ENCODE assay signal across 10 mouse cellular contexts in genomic region chr7:16761005-16761481, GRCm38 (mm10). TPM values are rescaled to one million over a fixed set of nuclear protein-coding genes. Genes with fewer than 3 reads are reported as not detected.
DNase-seq lines count a peak whose midpoint lies in the region; ATAC-seq lines count a peak whose summit lies in the region.
"Had no signal": no experiment of that assay in that cellular context is flagged by ENCODE, and none has a peak within 500 bp of the region (broad histone marks: within the 10 kb centered on the region; RNA-seq: fewer than 3 reads in every experiment).

No protein-coding gene starts in this region.

- no peak overlapping the region for H3K4me2 ChIP-seq in forebrain, embryonic 15.5 days (replicated peaks)

- no peak for ATAC-seq in erythroid progenitor cell, adult 5-6 weeks (replicated peaks; ENCODE audit: low FRiP score, poor library complexity, severe bottlenecking)
- ATAC-seq in forebrain, embryonic 15.5 days (replicated peaks): no peak

- H3K36me3 ChIP-seq in forebrain, embryonic 15.5 days: no peaks in the 10 kb centered on the region

- no peak overlapping the region for H3K9ac ChIP-seq in forebrain, embryonic 15.5 days (replicated peaks)

- H3K27me3 ChIP-seq in forebrain, embryonic 15.5 days: no peaks in the 10 kb centered on the region

- H3K27ac ChIP-seq in forebrain, embryonic 15.5 days (replicated peaks): no peak overlapping the region

- peak; percentile 84 for DNase-seq in adipocyte (ENCODE audit: low spot score)
- peak; percentile 87 for DNase-seq in gastrocnemius, postnatal 25 days
- DNase-seq in kidney, adult 8-10 months: peak; percentile 38 to 48
- peak; percentile 81 for DNase-seq in lung, postnatal 25 days (ENCODE audit: low spot score)
- DNase-seq in right cerebral cortex, postnatal 14 days: no peak
- no peak for DNase-seq in cerebellum, postnatal 4 days (ENCODE audit: low spot score in 2 of 2)

- no peaks in the 10 kb centered on the region for H3K4me1 ChIP-seq in forebrain, embryonic 15.5 days

- 53% methylated on average over 10 of the region's 10 CpGs for WGBS in forebrain, embryonic 15.5 days

- no peak overlapping the region for H3K4me3 ChIP-seq in forebrain, embryonic 15.5 days

- H3K9me3 ChIP-seq in forebrain, embryonic 15.5 days: no peaks in the 10 kb centered on the region

RNA-seq across cellular contexts. Expression of gene Slc1a5, which starts 20.1 kb away (rescaled TPM):
- 10 to 100 TPM; 14.2 to 47.4 TPM for total RNA-seq in gastrocnemius, postnatal 25 days (2021)
- 596 and 609 TPM in 2 replicates for total RNA-seq in erythroid progenitor cell, adult 5-6 weeks (2015; ENCODE audit: low replicate concordance)
- 412 and 455 TPM in 2 replicates for total RNA-seq in erythroid progenitor cell, adult 5-6 weeks (2017; ENCODE audit: low replicate concordance)
- polyA plus RNA-seq in forebrain, embryonic 15.5 days (2015; fragmentation: Nextera tagmentation; extraction: Ambion mirVana): 10.0 and 13.6 TPM in 2 replicates

RNA-seq across cellular contexts. Expression of gene Ap2s1, which starts 22.8 kb away (rescaled TPM):
- total RNA-seq in gastrocnemius, postnatal 25 days (2021): 10 to 100 TPM; 52.5 to 56.7 TPM
- total RNA-seq in erythroid progenitor cell, adult 5-6 weeks (2015; ENCODE audit: low replicate concordance): 74.2 and 106 TPM in 2 replicates
- 27.9 and 47.0 TPM in 2 replicates for total RNA-seq in erythroid progenitor cell, adult 5-6 weeks (2017; ENCODE audit: low replicate concordance)
- polyA plus RNA-seq in forebrain, embryonic 15.5 days (2015; fragmentation: Nextera tagmentation; extraction: Ambion mirVana): 395 and 401 TPM in 2 replicates

RNA-seq across cellular contexts. Expression of gene Ceacam9, which starts 39.3 kb away (rescaled TPM):
- not detected for total RNA-seq in gastrocnemius, postnatal 25 days (2021)
- not detected in 2 replicates for total RNA-seq in erythroid progenitor cell, adult 5-6 weeks (2015; ENCODE audit: low replicate concordance)
- total RNA-seq in erythroid progenitor cell, adult 5-6 weeks (2017; ENCODE audit: low replicate concordance): not detected in 2 replicates
- polyA plus RNA-seq in forebrain, embryonic 15.5 days (2015; fragmentation: Nextera tagmentation; extraction: Ambion mirVana): 0.13 and 0.18 TPM in 2 replicates
- total RNA-seq: adrenal gland, postnatal 36 days; hematopoietic stem cell, adult 5-6 weeks had no signal

RNA-seq across cellular contexts. Expression of gene Strn4, which starts 54.6 kb away (rescaled TPM):
- 10 to 100 TPM; 13.2 to 22.4 TPM for total RNA-seq in gastrocnemius, postnatal 25 days (2021)
- 75.0 and 87.2 TPM in 2 replicates for total RNA-seq in erythroid progenitor cell, adult 5-6 weeks (2015; ENCODE audit: low replicate concordance)
- 76.9 and 128 TPM in 2 replicates for total RNA-seq in erythroid progenitor cell, adult 5-6 weeks (2017; ENCODE audit: low replicate concordance)
- 185 and 193 TPM in 2 replicates for polyA plus RNA-seq in forebrain, embryonic 15.5 days (2015; fragmentation: Nextera tagmentation; extraction: Ambion mirVana)

RNA-seq across cellular contexts. Expression of gene Fkrp, which starts 55.5 kb away (rescaled TPM):
- 10 to 100 TPM; 35.7 to 42.3 TPM for total RNA-seq in gastrocnemius, postnatal 25 days (2021)
- 6.5 and 7.5 TPM in 2 replicates for total RNA-seq in erythroid progenitor cell, adult 5-6 weeks (2015; ENCODE audit: low replicate concordance)
- 4.9 and 19.6 TPM in 2 replicates for total RNA-seq in erythroid progenitor cell, adult 5-6 weeks (2017; ENCODE audit: low replicate concordance)
- polyA plus RNA-seq in forebrain, embryonic 15.5 days (2015; fragmentation: Nextera tagmentation; extraction: Ambion mirVana): 28.2 and 29.0 TPM in 2 replicates

Comparison
In these comparisons a context has a peak if more than half of its experiments do, and no peak if none do; other contexts are left out.
1. DNase-seq: peak in adipocyte (single experiment), gastrocnemius, postnatal 25 days (single experiment), kidney, adult 8-10 months (2 of 2) and lung, postnatal 25 days (single experiment); none in right cerebral cortex, postnatal 14 days (single experiment) and cerebellum, postnatal 4 days (0 of 2).
2. RNA of gene Slc1a5, which starts 20.1 kb away (total RNA-seq): 412 to 609 TPM in erythroid progenitor cell, adult 5-6 weeks; 14.2 to 47.4 TPM in gastrocnemius, postnatal 25 days; every median in the first group is over 4 times any median in the second.